Mouse (Mus musculus) MEL (cell line): ENCODE measurements around the gene Cflar. TPM values are rescaled to one million over a fixed set of nuclear protein-coding genes. Genes with fewer than 3 reads are reported as not detected.

Source experiments
- DNase-seq: peaks from one replicate; pipeline ENCODE4 v3.0.0; 2011; ENCODE audit warnings: low read depth, low spot score
- H3K27ac ChIP-seq: 2 replicates; pipeline ENCODE4 v1.5.1; 2012; ENCODE audit warnings: low read depth, mild to moderate bottlenecking, control low read depth, low read length, moderate library complexity; ENCODE audit not compliant: control insufficient read depth
- H3K27me3 ChIP-seq, 2 experiments: fragments of 150-350 bp in 1 of 2; sonication (generic) in 1 of 2; 2 replicates each; pipeline ENCODE4 v1.6.1; 2012; ENCODE audit warnings: low read length in 2 of 2, mild to moderate bottlenecking in 2 of 2, improper control_type of control experiment in 1 of 2, moderate library complexity in 1 of 2; ENCODE audit not compliant: insufficient read depth in 2 of 2, control insufficient read depth in 1 of 2
- H3K36me3 ChIP-seq, 2 experiments: 2 replicates each; pipeline ENCODE4 v1.6.1; 2012 to 2014; ENCODE audit warnings: low read length in 2 of 2, improper control_type of control experiment in 1 of 2, inconsistent platforms in 1 of 2, mild to moderate bottlenecking in 1 of 2; ENCODE audit not compliant: insufficient read depth in 2 of 2, control insufficient read depth in 1 of 2
- H3K4me1 ChIP-seq, 2 experiments: fragments of 150-350 bp in 1 of 2; sonication (generic) in 1 of 2; 2 replicates each; pipeline ENCODE4 v1.6.1; 2012; ENCODE audit warnings: low read length in 2 of 2, improper control_type of control experiment in 1 of 2, mild to moderate bottlenecking in 1 of 2; ENCODE audit not compliant: insufficient read depth in 2 of 2, control insufficient read depth in 1 of 2
- H3K4me3 ChIP-seq, 2 experiments: fragments of 150-350 bp in 1 of 2; sonication (generic) in 1 of 2; 2 replicates each; pipeline ENCODE4 v1.5.1; 2012; ENCODE audit warnings: low read depth in 2 of 2, low read length in 2 of 2, mild to moderate bottlenecking in 2 of 2, moderate library complexity in 2 of 2, control low read depth in 1 of 2, improper control_type of control experiment in 1 of 2; ENCODE audit not compliant: control insufficient read depth in 1 of 2, insufficient read depth in 1 of 2
- H3K79me2 ChIP-seq: 2 replicates; pipeline ENCODE4 v1.6.1; 2012; ENCODE audit warnings: mild to moderate bottlenecking, low read length, moderate library complexity; ENCODE audit not compliant: control insufficient read depth, poor library complexity, insufficient read depth
- H3K9ac ChIP-seq: 2 replicates; pipeline ENCODE4 v1.6.1; 2012; ENCODE audit warnings: low read depth, mild to moderate bottlenecking, control low read depth, low read length, moderate library complexity; ENCODE audit not compliant: control insufficient read depth, poor library complexity, severe bottlenecking
- H3K9me3 ChIP-seq: fragments of 150-350 bp; sonication (generic); replicated peaks from 2 replicates; pipeline ENCODE4 v1.6.1; 2012; ENCODE audit warnings: mild to moderate bottlenecking, low read length, improper control_type of control experiment, moderate library complexity; ENCODE audit not compliant: insufficient read depth
- CHD1 ChIP-seq: IDR thresholded peaks from 2 replicates; pipeline ENCODE4 v1.6.1; 2012; ENCODE audit warnings: low read depth, mild to moderate bottlenecking, inconsistent platforms, low read length, improper control_type of control experiment
- CHD2 ChIP-seq: IDR thresholded peaks from 2 replicates; pipeline ENCODE4 v1.6.1; 2011; ENCODE audit warnings: low read length, improper control_type of control experiment
- E2F4 ChIP-seq: IDR thresholded peaks from 2 replicates; pipeline ENCODE4 v1.6.1; 2011; ENCODE audit warnings: low read depth, low read length, improper control_type of control experiment, borderline replicate concordance
- ELF1 ChIP-seq: IDR thresholded peaks from 2 replicates; pipeline ENCODE4 v1.6.1; 2014; ENCODE audit warnings: low read depth, mild to moderate bottlenecking, inconsistent platforms, low read length, improper control_type of control experiment, moderate library complexity
- GABPA ChIP-seq: IDR thresholded peaks from 2 replicates; pipeline ENCODE4 v1.6.1; 2012; ENCODE audit warnings: low read depth, mild to moderate bottlenecking, inconsistent platforms, low read length, improper control_type of control experiment, moderate library complexity
- GATA1 ChIP-seq: IDR thresholded peaks from 2 replicates; pipeline ENCODE4 v1.6.1; 2011; ENCODE audit warnings: low read depth, low read length, improper control_type of control experiment
- HCFC1 ChIP-seq: IDR thresholded peaks from 2 replicates; pipeline ENCODE4 v1.6.1; 2012; ENCODE audit warnings: low read depth, mild to moderate bottlenecking, inconsistent platforms, low read length, improper control_type of control experiment, moderate library complexity
- JUND ChIP-seq: IDR thresholded peaks from 2 replicates; pipeline ENCODE4 v1.6.1; 2011; ENCODE audit warnings: low read depth, mild to moderate bottlenecking, improper control_type of control experiment, low read length
- KAT2A ChIP-seq: conservative IDR thresholded peaks from 2 replicates; pipeline ENCODE4 v1.6.1; 2012; ENCODE audit warnings: low read depth, low read length, improper control_type of control experiment, inconsistent platforms
- MAFK ChIP-seq: IDR thresholded peaks from 2 replicates; pipeline ENCODE4 v1.6.1; 2011; ENCODE audit warnings: low read depth, mild to moderate bottlenecking, low read length, improper control_type of control experiment, borderline replicate concordance
- MAX ChIP-seq: IDR thresholded peaks from 2 replicates; pipeline ENCODE4 v1.6.1; 2011; ENCODE audit warnings: low read length, improper control_type of control experiment
- MEF2A ChIP-seq: IDR thresholded peaks from 2 replicates; pipeline ENCODE4 v1.6.1; 2014; ENCODE audit warnings: low read depth, mild to moderate bottlenecking, inconsistent platforms, low read length, improper control_type of control experiment; ENCODE audit not compliant: poor library complexity, insufficient replicate concordance, severe bottlenecking; ENCODE audit errors: extremely low read depth
- MXI1 ChIP-seq: IDR thresholded peaks from 2 replicates; pipeline ENCODE4 v1.6.1; 2011; ENCODE audit warnings: mild to moderate bottlenecking, low read depth, low read length, improper control_type of control experiment
- MYB ChIP-seq: IDR thresholded peaks from 2 replicates; pipeline ENCODE4 v1.6.1; 2011; ENCODE audit warnings: mild to moderate bottlenecking, low read depth, low read length, improper control_type of control experiment
- MYC ChIP-seq: IDR thresholded peaks from 2 replicates; pipeline ENCODE4 v1.6.1; 2011; ENCODE audit warnings: low read depth, mild to moderate bottlenecking, low read length, improper control_type of control experiment, moderate library complexity
- POLR2AphosphoS5 ChIP-seq: IDR thresholded peaks from 2 replicates; pipeline ENCODE4 v1.6.1; 2012; ENCODE audit warnings: low read depth, borderline replicate concordance, mild to moderate bottlenecking, inconsistent platforms, low read length, moderate library complexity, mixed read lengths
- RCOR1 ChIP-seq: IDR thresholded peaks from 2 replicates; pipeline ENCODE4 v1.6.1; 2012; ENCODE audit warnings: low read depth, mild to moderate bottlenecking, inconsistent platforms, low read length, improper control_type of control experiment
- SIN3A ChIP-seq: IDR thresholded peaks from 2 replicates; pipeline ENCODE4 v1.6.1; 2012; ENCODE audit warnings: low read length, improper control_type of control experiment, inconsistent platforms
- SMC3 ChIP-seq: IDR thresholded peaks from 2 replicates; pipeline ENCODE4 v1.6.1; 2011; ENCODE audit warnings: low read depth, low read length, improper control_type of control experiment
- TAL1 ChIP-seq: IDR thresholded peaks from 2 replicates; pipeline ENCODE4 v1.6.1; 2012; ENCODE audit warnings: mild to moderate bottlenecking, inconsistent platforms, low read length, moderate library complexity, mixed read lengths
- TBP ChIP-seq: IDR thresholded peaks from 2 replicates; pipeline ENCODE4 v1.8.0; 2011; ENCODE audit warnings: low read depth, low read length, improper control_type of control experiment
- UBTF ChIP-seq: IDR thresholded peaks from 2 replicates; pipeline ENCODE4 v1.6.1; 2012; ENCODE audit warnings: low read depth, mild to moderate bottlenecking, inconsistent platforms, low read length, improper control_type of control experiment, moderate library complexity, borderline replicate concordance; ENCODE audit not compliant: insufficient read depth
- ZC3H11A ChIP-seq: IDR thresholded peaks from 2 replicates; pipeline ENCODE4 v1.6.1; 2012; ENCODE audit warnings: low read depth, mild to moderate bottlenecking, inconsistent platforms, low read length, improper control_type of control experiment
- ZKSCAN1 ChIP-seq: IDR thresholded peaks from 2 replicates; pipeline ENCODE4 v1.6.1; 2012; ENCODE audit warnings: low read depth, mild to moderate bottlenecking, inconsistent platforms, low read length, improper control_type of control experiment, moderate library complexity
- ZMIZ1 ChIP-seq: IDR thresholded peaks from 2 replicates; pipeline ENCODE4 v1.6.1; 2012; ENCODE audit warnings: low read depth, mild to moderate bottlenecking, inconsistent platforms, low read length, improper control_type of control experiment, moderate library complexity
- ZNF384 ChIP-seq: IDR thresholded peaks from 2 replicates; pipeline ENCODE4 v1.6.1; 2012; ENCODE audit warnings: low read depth, mild to moderate bottlenecking, inconsistent platforms, low read length, improper control_type of control experiment
- polyA plus RNA-seq, 2 experiments: library from polyadenylated mRNA; stranded (reverse) in 1 of 2; unstranded in 1 of 2; fragments of >175 nt in 1 of 2; fragments of >200 nt in 1 of 2; gene quantifications; 2 replicates each; pipeline versions ENCODE4 v1.2.1 to v1.2.4; 2012; ENCODE audit warnings: low replicate concordance in 2 of 2, low read depth in 1 of 2; ENCODE audit not compliant: insufficient read length in 2 of 2, insufficient read depth in 1 of 2, missing spikeins in 1 of 2
- total RNA-seq: library from RNA; depleted of rRNA; stranded (reverse); fragments of 300-350 nt; gene quantifications from 2 replicates; pipeline ENCODE4 v1.2.3, GENCODE M21; 2012

The Cflar gene
- total and polyA plus RNA-seq, 3 experiments = 13.1 to 13.2 TPM; not detected in 1

DNA sequence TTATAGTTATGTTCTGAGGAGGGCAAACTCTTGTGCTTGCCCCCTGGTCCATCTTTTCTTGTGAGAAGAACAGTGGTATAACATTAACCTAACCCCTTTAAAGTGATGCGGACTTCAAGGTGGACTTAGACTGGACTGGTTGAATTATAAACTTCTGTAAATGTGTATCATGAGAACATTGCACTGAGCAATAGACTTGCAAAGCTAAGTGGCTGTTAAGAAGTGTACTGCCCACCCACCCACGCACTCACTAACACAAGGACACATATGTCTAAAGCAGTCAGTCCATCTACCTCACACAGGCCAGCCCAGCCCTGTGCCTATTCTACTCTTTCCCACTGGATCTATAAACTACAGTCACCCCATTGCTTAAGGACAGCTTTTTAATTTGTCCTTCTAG lies 22.3 kb downstream of the Cflar start:
- Histone ChIP-seq H3K4me3 (no peak overlapping the region), H3K27me3 (no peaks in the 10 kb centered on the region), H3K27ac (no peak overlapping the region), H3K9me3 (no peaks in the 10 kb centered on the region), H3K4me1 (no peaks in the 10 kb centered on the region), H3K79me2 (no peaks in the 10 kb centered on the region), H3K36me3 (peaks cover 0 to 1% of the 10 kb centered on the region in 2 experiments; a peak in 1 of 4 replicates), H3K9ac (no peak overlapping the region)
- TF ChIP-seq ZKSCAN1 = no peak
- no peak for TF ChIP-seq POLR2AphosphoS5
- TF ChIP-seq RCOR1 = no peak
- TF ChIP-seq ZMIZ1 = no peak
- no peak for TF ChIP-seq SIN3A
- TF ChIP-seq TAL1 = no peak
- TF ChIP-seq CHD2 = no peak
- TF ChIP-seq MAX = no peak
- no peak for TF ChIP-seq ZC3H11A
- TF ChIP-seq UBTF = no peak
- TF ChIP-seq MYB = no peak
- no peak for TF ChIP-seq ELF1
- no peak for TF ChIP-seq MAFK
- TF ChIP-seq GATA1 = no peak
- DNase-seq = no peak

DNA sequence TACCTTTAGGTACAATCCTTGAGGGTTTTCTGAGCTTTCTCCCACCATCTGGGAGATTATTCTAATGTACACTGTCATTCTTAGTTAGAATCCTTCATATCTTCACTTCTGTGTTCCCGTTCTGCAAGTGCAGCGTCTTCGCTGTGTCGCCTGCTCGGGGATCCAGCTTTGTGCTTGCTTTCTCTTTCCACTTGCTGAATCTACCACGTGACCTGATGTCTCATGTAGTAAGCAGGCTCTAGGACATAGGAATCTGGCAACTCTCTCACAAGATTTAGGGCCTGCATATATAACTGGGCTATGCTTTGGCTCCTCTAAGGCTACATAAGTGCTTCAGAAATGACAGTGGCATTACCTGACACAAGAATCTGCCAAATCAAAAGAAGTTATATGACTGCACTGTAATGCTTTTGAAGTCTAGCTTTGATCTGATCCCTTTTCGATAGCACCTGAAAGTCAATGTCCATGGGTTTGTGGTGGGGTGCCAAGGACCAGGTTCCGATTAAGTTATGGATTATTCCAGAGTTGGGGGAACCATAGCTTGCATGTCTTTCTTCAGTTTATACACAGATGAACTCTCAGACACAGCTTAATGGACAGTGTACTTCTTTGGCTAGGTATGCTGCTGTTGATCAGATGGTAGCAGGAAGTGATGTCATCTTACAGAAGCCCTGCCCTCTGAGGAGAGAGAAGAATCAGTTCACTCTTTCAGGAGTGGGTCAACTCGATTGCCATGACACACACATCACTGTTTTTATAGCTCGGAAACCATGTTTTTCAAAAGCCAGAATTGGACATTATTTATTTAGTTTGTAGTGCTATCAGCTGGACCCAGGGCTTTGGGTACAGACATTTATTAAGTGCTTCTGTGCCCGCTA lies 23.0 kb downstream of the Cflar start:
- Histone ChIP-seq H3K27me3 (no peaks in the 10 kb centered on the region), H3K4me1 (no peaks in the 10 kb centered on the region)
- DNase-seq = no peak
- TF ChIP-seq MAX = no peak
- no peak for TF ChIP-seq JUND
- TF ChIP-seq MYC = no peak
- TF ChIP-seq MXI1 = no peak
- TF ChIP-seq KAT2A = no peak
- no peak for TF ChIP-seq SIN3A
- TF ChIP-seq E2F4 = no peak
- TF ChIP-seq ZNF384 = no peak
- TF ChIP-seq CHD1 = no peak
- TF ChIP-seq MEF2A = no peak
- no peak for TF ChIP-seq TBP
- TF ChIP-seq CHD2 = no peak
- TF ChIP-seq ZKSCAN1 = no peak
- TF ChIP-seq ZMIZ1 = no peak
- no peak for TF ChIP-seq SMC3
- TF ChIP-seq GABPA = no peak
- no peak for TF ChIP-seq RCOR1
- TF ChIP-seq HCFC1 = no peak
- TF ChIP-seq POLR2AphosphoS5 = no peak
- TF ChIP-seq MAFK = no peak
- TF ChIP-seq, all 39 proteins: peak for 0
- Histone ChIP-seq H3K4me3 (no peak overlapping the region), H3K27ac (no peak overlapping the region), H3K9ac (no peak overlapping the region), H3K9me3 (no peaks in the 10 kb centered on the region), H3K36me3 (peaks cover 0 to 1% of the 10 kb centered on the region in 2 experiments; a peak in 1 of 4 replicates), H3K79me2 (no peaks in the 10 kb centered on the region)
